Mouse (Mus musculus) E14TG2a.4 (cell line): ENCODE results near the gene Mgarp.

Experiments used
- CTCF ChIP-seq: conservative IDR thresholded peaks from 2 replicates; pipeline ENCODE4 v1.5.1; 2014; ENCODE audit warnings: low read length
- POU5F1 ChIP-seq: IDR thresholded peaks from 2 replicates; pipeline ENCODE4 v1.6.1; 2014; ENCODE audit warnings: low read length, borderline replicate concordance

DNA sequence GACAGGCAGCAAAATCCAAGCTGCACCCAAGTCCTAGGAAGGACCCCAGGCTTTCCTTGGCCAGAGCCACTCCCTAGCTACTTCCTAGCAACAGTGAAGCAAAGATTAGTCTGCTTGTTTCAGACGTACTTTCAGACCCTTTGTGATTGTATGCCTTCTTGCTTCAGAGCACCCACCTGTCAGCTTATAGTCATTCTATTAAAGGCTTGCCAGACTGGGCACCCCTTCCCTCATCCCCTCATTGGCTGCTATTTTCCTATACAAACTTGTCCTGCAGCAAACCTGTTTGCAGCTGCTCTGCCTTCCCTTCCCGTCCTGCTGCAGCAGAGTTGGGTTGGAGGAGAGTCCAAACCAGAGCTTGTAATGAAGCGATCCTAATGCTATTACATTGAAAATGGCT, 2.1 kb upstream of the Mgarp start:
- no peak for TF ChIP-seq CTCF
- no peak for TF ChIP-seq POU5F1
